Mouse (Mus musculus): ENCODE data around the gene Rexo5. TPM values are rescaled to one million over a fixed set of nuclear protein-coding genes. Genes with fewer than 3 reads are reported as not detected.
A peak's percentile ranks its signal among the peaks of the same experiment; 100 is the strongest.

Gene Rexo5
- polyA plus RNA-seq, 1 experiment, result 3.3 TPM

DNA sequence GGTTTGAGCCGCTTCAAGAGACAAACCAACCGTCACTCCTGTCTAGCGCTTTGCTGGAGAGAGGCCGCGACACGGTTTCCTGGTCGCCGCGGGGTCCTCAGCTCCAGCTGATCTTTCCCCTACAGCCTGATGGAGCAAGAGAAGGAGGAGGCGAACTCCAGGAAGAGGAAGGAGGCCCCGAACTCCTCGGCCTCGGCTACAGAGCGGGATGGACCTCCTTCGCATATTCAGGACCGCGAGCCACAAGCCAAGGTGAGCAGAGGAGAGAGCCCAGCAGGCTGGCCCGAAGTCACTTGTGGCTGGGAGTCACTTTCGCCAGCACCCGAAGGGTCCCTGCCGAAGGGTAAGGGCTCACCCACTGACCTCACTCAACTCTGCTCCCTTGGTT is 439 bp downstream of the Rexo5 start:
- Histone ChIP-seq H3ac (ENCODE audit: control insufficient read depth, insufficient read length) (peak overlapping the region; percentile 77), H3K4me3 (peak overlapping the region; percentile 96)

DNA sequence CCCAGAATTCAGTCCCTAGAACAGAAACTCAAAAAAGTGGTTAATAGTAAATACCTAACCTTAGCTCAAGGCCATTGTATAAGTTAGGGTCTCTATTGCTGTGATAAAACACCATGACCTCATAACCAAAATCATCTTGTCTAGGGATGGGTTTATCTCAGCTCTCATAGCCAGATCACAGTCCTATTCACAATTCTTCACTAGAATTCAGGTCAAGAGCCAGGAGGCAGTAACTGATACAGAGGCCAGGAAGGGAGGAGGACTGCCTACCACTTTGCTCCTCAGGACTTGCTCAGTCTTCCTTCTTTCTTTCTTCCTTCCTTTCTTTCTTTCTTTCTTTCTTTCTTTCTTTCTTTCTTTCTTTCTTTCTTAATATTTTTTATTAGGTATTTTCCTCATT is 1.5 kb downstream of the Rexo5 start:
- peaks cover 8% of the 10 kb centered on the region for H3K79me2 ChIP-seq (ENCODE audit: control insufficient read depth, insufficient read depth)
- H3K4me2 ChIP-seq (ENCODE audit: low read depth), result peak overlapping the region; percentile 78
- H3K4me3 ChIP-seq, result peak overlapping the region; percentile 96
- no peaks in the 10 kb centered on the region for H3K36me3 ChIP-seq (ENCODE audit: control insufficient read depth, insufficient read depth)
- no peak overlapping the region for H3ac ChIP-seq (ENCODE audit: control insufficient read depth, insufficient read length)
- H3K27me3 ChIP-seq (ENCODE audit: control insufficient read depth, insufficient read depth, insufficient read length), result no peaks in the 10 kb centered on the region
- no peak for TF ChIP-seq MAX (IDR thresholded peaks at IDR 0.05; ENCODE audit: low read depth)
- no peak for TF ChIP-seq CEBPB (IDR thresholded peaks at IDR 0.05; ENCODE audit: insufficient read depth, poor library complexity, severe bottlenecking)
- no peak for TF ChIP-seq TCF12 (IDR thresholded peaks at IDR 0.05; ENCODE audit: insufficient read depth, poor library complexity, severe bottlenecking)
- TF ChIP-seq POLR2A (IDR thresholded peaks at IDR 0.05; ENCODE audit: insufficient read length, low read depth), result no peak
- no peak for TF ChIP-seq E2F4 (IDR thresholded peaks at IDR 0.05; ENCODE audit: insufficient read depth)
- no peak for TF ChIP-seq MYOG (IDR thresholded peaks at IDR 0.05; ENCODE audit: control insufficient read depth in 1 of 3, insufficient read depth in 1 of 3, insufficient read length in 2 of 3, low read depth in 2 of 3)
- no peak for TF ChIP-seq SRF (IDR thresholded peaks at IDR 0.05; ENCODE audit: control insufficient read depth, insufficient read length, low read depth)
- TF ChIP-seq POLR2AphosphoS2 (IDR thresholded peaks at IDR 0.05; ENCODE audit: insufficient read length, low read depth), result no peak
- TF ChIP-seq MYOD1 (IDR thresholded peaks at IDR 0.05; ENCODE audit: control insufficient read depth in 1 of 3, insufficient read length in 2 of 3, low read depth in 2 of 3), result no peak
- no peak for TF ChIP-seq TCF3 (IDR thresholded peaks at IDR 0.05; ENCODE audit: insufficient read length, low read depth)
- no peak for TF ChIP-seq REST (IDR thresholded peaks at IDR 0.05; ENCODE audit: insufficient read depth, insufficient read length)
- TF ChIP-seq USF1 (IDR thresholded peaks at IDR 0.05; ENCODE audit: low read depth), result no peak

More for the DNA sequence above, 439 bp downstream of the Rexo5 start:
- peak overlapping the region; percentile 78 for H3K4me2 ChIP-seq (ENCODE audit: low read depth)
- peaks cover 4% of the 10 kb centered on the region for H3K36me3 ChIP-seq (ENCODE audit: control insufficient read depth, insufficient read depth)
- no peak for TF ChIP-seq SRF (IDR thresholded peaks at IDR 0.05; ENCODE audit: control insufficient read depth, insufficient read length, low read depth)
- TF ChIP-seq E2F4 (IDR thresholded peaks at IDR 0.05; ENCODE audit: insufficient read depth), result no peak
- no peak for TF ChIP-seq TCF12 (IDR thresholded peaks at IDR 0.05; ENCODE audit: insufficient read depth, poor library complexity, severe bottlenecking)
- TF ChIP-seq CEBPB (IDR thresholded peaks at IDR 0.05; ENCODE audit: insufficient read depth, poor library complexity, severe bottlenecking), result no peak
- no peak for TF ChIP-seq POLR2A (IDR thresholded peaks at IDR 0.05; ENCODE audit: insufficient read length, low read depth)
- no peak for TF ChIP-seq POLR2AphosphoS2 (IDR thresholded peaks at IDR 0.05; ENCODE audit: insufficient read length, low read depth)
- TF ChIP-seq REST (IDR thresholded peaks at IDR 0.05; ENCODE audit: insufficient read depth, insufficient read length), result no peak
- no peak for TF ChIP-seq TCF3 (IDR thresholded peaks at IDR 0.05; ENCODE audit: insufficient read length, low read depth)
- TF ChIP-seq MAX (IDR thresholded peaks at IDR 0.05; ENCODE audit: low read depth), result no peak
- TF ChIP-seq USF1 (IDR thresholded peaks at IDR 0.05; ENCODE audit: low read depth), result no peak
- no peak for TF ChIP-seq MYOD1 (IDR thresholded peaks at IDR 0.05; ENCODE audit: control insufficient read depth in 1 of 3, insufficient read length in 2 of 3, low read depth in 2 of 3)
- TF ChIP-seq MYOG (IDR thresholded peaks at IDR 0.05; ENCODE audit: control insufficient read depth in 1 of 3, insufficient read depth in 1 of 3, insufficient read length in 2 of 3, low read depth in 2 of 3), result no peak
- no peaks in the 10 kb centered on the region for H3K27me3 ChIP-seq (ENCODE audit: control insufficient read depth, insufficient read depth, insufficient read length)
- H3K79me2 ChIP-seq (ENCODE audit: control insufficient read depth, insufficient read depth), result peaks cover 8% of the 10 kb centered on the region

DNA sequence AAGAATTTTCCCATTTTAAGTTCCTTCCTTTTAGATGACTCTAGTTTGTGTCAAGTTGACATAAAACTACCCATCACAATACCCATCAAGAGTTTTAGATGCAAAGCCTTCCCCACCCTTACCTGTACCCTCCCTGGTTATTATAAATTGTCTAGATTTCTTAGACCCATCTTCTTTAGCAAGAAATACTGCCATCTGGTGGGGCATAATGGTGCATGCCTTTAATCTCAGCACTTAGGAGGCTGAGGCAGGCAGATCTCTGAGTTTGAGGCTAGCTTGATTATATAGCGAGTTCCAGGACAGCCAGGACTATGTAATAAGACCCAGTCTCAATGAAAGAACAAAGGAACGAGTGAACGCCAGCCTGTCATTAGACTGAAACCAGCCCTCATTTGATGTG is 6.7 kb downstream of the Rexo5 start:
- TF ChIP-seq POLR2A (IDR thresholded peaks at IDR 0.05; ENCODE audit: insufficient read length, low read depth) (no peak), SRF (IDR thresholded peaks at IDR 0.05; ENCODE audit: control insufficient read depth, insufficient read length, low read depth) (no peak), MYOG (IDR thresholded peaks at IDR 0.05; ENCODE audit: control insufficient read depth in 1 of 3, insufficient read depth in 1 of 3, insufficient read length in 2 of 3, low read depth in 2 of 3) (no peak), CEBPB (IDR thresholded peaks at IDR 0.05; ENCODE audit: insufficient read depth, poor library complexity, severe bottlenecking) (no peak), USF1 (IDR thresholded peaks at IDR 0.05; ENCODE audit: low read depth) (no peak), POLR2AphosphoS2 (IDR thresholded peaks at IDR 0.05; ENCODE audit: insufficient read length, low read depth) (no peak), REST (IDR thresholded peaks at IDR 0.05; ENCODE audit: insufficient read depth, insufficient read length) (no peak), E2F4 (IDR thresholded peaks at IDR 0.05; ENCODE audit: insufficient read depth) (no peak), TCF3 (IDR thresholded peaks at IDR 0.05; ENCODE audit: insufficient read length, low read depth) (no peak), MYOD1 (IDR thresholded peaks at IDR 0.05; ENCODE audit: control insufficient read depth in 1 of 3, insufficient read length in 2 of 3, low read depth in 2 of 3) (no peak)
- no peak overlapping the region for H3K4me3 ChIP-seq
- H3K36me3 ChIP-seq (ENCODE audit: control insufficient read depth, insufficient read depth), result peaks cover 7% of the 10 kb centered on the region
- H3K79me2 ChIP-seq (ENCODE audit: control insufficient read depth, insufficient read depth), result no peaks in the 10 kb centered on the region
- no peak overlapping the region for H3ac ChIP-seq (ENCODE audit: control insufficient read depth, insufficient read length)
- no peak overlapping the region for H3K4me2 ChIP-seq (ENCODE audit: low read depth)
- no peaks in the 10 kb centered on the region for H3K27me3 ChIP-seq (ENCODE audit: control insufficient read depth, insufficient read depth, insufficient read length)

DNA sequence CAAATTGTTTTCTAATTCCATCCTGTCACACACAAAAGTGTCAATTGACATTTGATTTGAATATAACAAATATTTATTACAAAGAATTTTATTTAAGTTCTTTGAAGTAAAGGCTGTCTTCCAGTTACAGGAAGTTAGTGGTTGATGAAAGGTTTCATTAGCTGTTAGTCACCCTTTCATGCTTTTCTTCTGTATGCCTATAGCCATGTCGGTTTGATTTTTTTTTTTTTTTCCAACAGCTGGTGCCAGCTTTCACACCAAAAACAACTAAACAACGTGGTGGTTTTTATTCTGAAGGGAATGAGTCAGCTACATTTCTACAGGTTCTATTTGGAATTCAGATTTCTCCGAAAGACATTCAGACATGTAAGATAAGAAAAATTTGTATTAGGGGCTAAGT is 7.2 kb downstream of the Rexo5 start:
- Histone ChIP-seq H3K36me3 (ENCODE audit: control insufficient read depth, insufficient read depth) (peaks cover 7% of the 10 kb centered on the region), H3ac (ENCODE audit: control insufficient read depth, insufficient read length) (no peak overlapping the region), H3K27me3 (ENCODE audit: control insufficient read depth, insufficient read depth, insufficient read length) (no peaks in the 10 kb centered on the region), H3K79me2 (ENCODE audit: control insufficient read depth, insufficient read depth) (no peaks in the 10 kb centered on the region), H3K4me2 (ENCODE audit: low read depth) (no peak overlapping the region), H3K4me3 (no peak overlapping the region)
- TF ChIP-seq MAX (IDR thresholded peaks at IDR 0.05; ENCODE audit: low read depth) (no peak), POLR2AphosphoS2 (IDR thresholded peaks at IDR 0.05; ENCODE audit: insufficient read length, low read depth) (no peak), TCF3 (IDR thresholded peaks at IDR 0.05; ENCODE audit: insufficient read length, low read depth) (no peak), MYOG (IDR thresholded peaks at IDR 0.05; ENCODE audit: control insufficient read depth in 1 of 3, insufficient read depth in 1 of 3, insufficient read length in 2 of 3, low read depth in 2 of 3) (no peak), MYOD1 (IDR thresholded peaks at IDR 0.05; ENCODE audit: control insufficient read depth in 1 of 3, insufficient read length in 2 of 3, low read depth in 2 of 3) (no peak), E2F4 (IDR thresholded peaks at IDR 0.05; ENCODE audit: insufficient read depth) (no peak), USF1 (IDR thresholded peaks at IDR 0.05; ENCODE audit: low read depth) (no peak), POLR2A (IDR thresholded peaks at IDR 0.05; ENCODE audit: insufficient read length, low read depth) (no peak), CEBPB (IDR thresholded peaks at IDR 0.05; ENCODE audit: insufficient read depth, poor library complexity, severe bottlenecking) (no peak), TCF12 (IDR thresholded peaks at IDR 0.05; ENCODE audit: insufficient read depth, poor library complexity, severe bottlenecking) (no peak), SRF (IDR thresholded peaks at IDR 0.05; ENCODE audit: control insufficient read depth, insufficient read length, low read depth) (no peak), REST (IDR thresholded peaks at IDR 0.05; ENCODE audit: insufficient read depth, insufficient read length) (no peak)

All from myocyte (in vitro differentiated cells).